Mouse (Mus musculus) embryonic facial prominence, embryonic 15.5 days (tissue): ENCODE data around the gene Stx12. TPM values are rescaled to one million over a fixed set of nuclear protein-coding genes. Genes with fewer than 3 reads are reported as not detected.

Experiments used
- ATAC-seq: fragments of 200-750 bp; cut with Nextera tagmentation; 2 replicates; pipeline ENCODE4 v1.8.0; 2017; ENCODE audit warnings: low read depth, moderate TSS enrichment; ENCODE audit not compliant: insufficient number of reproducible peaks, low FRiP score, low TSS enrichment
- H3K27ac ChIP-seq: fragments of 300-500 bp; sonication (generic); replicated peaks from 2 replicates; pipeline ENCODE4 v1.5.1; 2015; ENCODE audit warnings: mild to moderate bottlenecking, inconsistent platforms
- H3K27me3 ChIP-seq: fragments of 300-500 bp; sonication (generic); 2 replicates; pipeline ENCODE4 v1.6.1; 2015; ENCODE audit warnings: inconsistent platforms
- H3K36me3 ChIP-seq: fragments of 300-500 bp; sonication (generic); 2 replicates; pipeline ENCODE4 v1.6.1; 2015; ENCODE audit warnings: mild to moderate bottlenecking, inconsistent platforms
- H3K4me1 ChIP-seq: fragments of 300-500 bp; sonication (generic); 2 replicates; pipeline ENCODE4 v1.6.1; 2015; ENCODE audit warnings: inconsistent platforms
- H3K4me2 ChIP-seq: fragments of 300-500 bp; sonication (generic); replicated peaks from 2 replicates; pipeline ENCODE4 v1.6.1; 2015; ENCODE audit warnings: mild to moderate bottlenecking, inconsistent platforms
- H3K4me3 ChIP-seq: fragments of 300-500 bp; sonication (generic); replicated peaks from 2 replicates; pipeline ENCODE4 v1.5.1; 2015; ENCODE audit warnings: mild to moderate bottlenecking, inconsistent platforms
- H3K9ac ChIP-seq: fragments of 300-500 bp; sonication (generic); 2 replicates; pipeline ENCODE4 v1.6.1; 2015; ENCODE audit warnings: inconsistent platforms
- H3K9me3 ChIP-seq: fragments of 300-500 bp; sonication (generic); replicated peaks from 2 replicates; pipeline ENCODE4 v1.6.1; 2016; ENCODE audit warnings: inconsistent platforms
- WGBS: fragments of 180-500 bp; shearing (Covaris S2); methylation state at CpG from one replicate; pipeline ENCODE4 v1.1.7; 2015; 5-methylcytosine and 5-hydroxymethylcytosine counted together
- polyA plus RNA-seq: library from polyadenylated mRNA; unstranded; fragments of >200 nt; fragmentation: Nextera tagmentation; extraction: Ambion mirVana; gene quantifications from 2 replicates; pipeline ENCODE4 v1.2.1, GENCODE M21; 2015

The Stx12 gene
- polyA plus RNA-seq, 1 experiment from 2014 or later = 59.4 TPM

DNA sequence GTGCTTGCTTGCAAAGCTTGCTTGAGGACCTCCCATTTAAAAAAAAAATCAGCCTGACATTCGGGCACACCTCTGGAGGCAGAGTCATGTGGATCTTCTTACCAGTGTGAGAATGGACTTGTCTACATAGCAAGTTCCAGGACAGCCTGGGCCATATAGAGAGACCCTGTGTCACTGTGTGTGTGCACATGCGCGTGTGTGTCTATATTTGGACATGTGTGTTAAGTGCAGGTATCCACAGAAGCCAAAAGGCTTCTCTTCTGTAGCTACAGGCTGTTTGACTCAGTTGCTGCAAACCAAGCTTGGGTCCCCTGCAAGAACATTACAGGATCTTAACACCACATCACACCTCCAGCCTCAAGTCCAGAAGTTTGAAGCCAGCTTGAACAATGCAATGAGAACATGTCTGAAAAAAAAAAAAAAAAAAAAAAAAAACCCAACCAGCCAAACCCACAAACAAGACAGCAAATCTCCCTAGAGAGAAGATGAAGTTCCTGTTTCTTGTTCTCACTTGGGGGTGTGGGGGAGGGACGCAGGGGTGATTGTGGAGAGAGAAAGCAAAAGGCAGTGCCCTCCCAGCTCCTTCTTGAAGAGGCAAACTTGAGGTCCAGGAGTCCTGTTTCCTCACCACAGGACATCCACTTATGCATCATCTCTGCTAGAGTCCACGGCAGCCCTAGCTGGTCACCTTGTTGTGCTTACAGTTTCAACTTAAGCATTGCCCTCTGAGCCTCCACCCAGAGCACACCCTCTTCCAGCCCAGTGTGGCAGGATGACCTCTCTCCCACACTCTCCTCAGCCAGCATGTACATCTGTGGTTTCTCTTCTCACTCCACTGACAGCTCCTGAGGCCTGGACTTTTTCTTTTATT is 76.3 kb downstream of the Stx12 start:
- ATAC-seq = no peak
- Histone ChIP-seq H3K27ac (no peak overlapping the region), H3K9me3 (peaks cover 4% of the 10 kb centered on the region; the same call in 1 of the 2 replicates), H3K36me3 (no peaks in the 10 kb centered on the region), H3K4me1 (no peaks in the 10 kb centered on the region), H3K9ac (no peak overlapping the region), H3K4me3 (no peak overlapping the region), H3K4me2 (no peak overlapping the region), H3K27me3 (no peaks in the 10 kb centered on the region)
- 71% methylated on average over 5 of the region's 5 CpGs for WGBS

DNA sequence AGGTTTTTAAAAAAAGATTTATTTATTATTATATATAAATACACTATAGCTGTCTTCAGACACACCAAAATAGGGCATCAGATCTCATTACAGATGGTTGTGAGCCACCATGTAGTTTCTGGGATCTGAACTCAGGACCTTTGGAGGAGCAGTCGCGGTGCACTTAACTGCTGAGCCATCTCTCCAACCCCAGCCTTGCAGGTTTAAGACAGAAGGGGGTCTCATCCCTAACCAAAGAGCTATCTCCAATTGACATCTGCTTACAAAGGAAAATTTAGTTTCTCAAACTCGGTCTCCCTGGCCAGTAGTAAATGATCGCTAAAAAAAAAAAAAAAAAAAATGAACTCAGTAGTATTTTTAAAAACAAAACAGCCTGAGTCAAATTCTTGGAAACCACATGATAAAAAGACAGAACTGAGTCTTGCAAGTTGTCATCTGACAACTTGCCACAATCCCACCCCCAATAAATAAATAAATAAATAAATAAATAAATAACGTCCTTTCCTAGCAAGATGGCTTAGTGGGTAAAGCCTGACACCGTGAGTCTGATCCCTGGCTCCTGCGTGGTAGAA is 77.6 kb downstream of the Stx12 start:
- Histone ChIP-seq H3K36me3 (no peaks in the 10 kb centered on the region), H3K9me3 (peaks cover 4% of the 10 kb centered on the region; the same call in 1 of the 2 replicates), H3K27me3 (no peaks in the 10 kb centered on the region), H3K9ac (no peak overlapping the region), H3K4me1 (no peaks in the 10 kb centered on the region), H3K27ac (no peak overlapping the region), H3K4me3 (no peak overlapping the region), H3K4me2 (no peak overlapping the region)
- WGBS = 80% methylated on average over 7 of the region's 7 CpGs
- no peak for ATAC-seq

GRCm38 (mm10) chr4:132805599-132806197 is 78.6 kb downstream of the Stx12 start:
- WGBS = 80% methylated on average over 12 of the region's 12 CpGs
- no peaks in the 10 kb centered on the region for H3K4me1 ChIP-seq
- no peak overlapping the region for H3K4me2 ChIP-seq
- H3K9ac ChIP-seq = no peak overlapping the region
- H3K36me3 ChIP-seq = no peaks in the 10 kb centered on the region
- no peak for ATAC-seq
- H3K27ac ChIP-seq = no peak overlapping the region
- peaks cover under 1% of the 10 kb centered on the region; the same call in 1 of the 2 replicates for H3K9me3 ChIP-seq
- no peaks in the 10 kb centered on the region for H3K27me3 ChIP-seq
- H3K4me3 ChIP-seq = no peak overlapping the region

- Histone ChIP-seq H3K9me3 (no peaks in the 10 kb centered on the region), H3K4me2 (no peak overlapping the region), H3K4me3 (no peak overlapping the region), H3K27ac (no peak overlapping the region), H3K4me1 (no peaks in the 10 kb centered on the region), H3K27me3 (no peaks in the 10 kb centered on the region), H3K36me3 (no peaks in the 10 kb centered on the region), H3K9ac (no peak overlapping the region)
- WGBS = 82% methylated on average over 5 of the region's 5 CpGs
- no peak for ATAC-seq
Observed at GRCm38 (mm10) chr4:132805146-132805545, 79.2 kb downstream of the Stx12 start.

DNA sequence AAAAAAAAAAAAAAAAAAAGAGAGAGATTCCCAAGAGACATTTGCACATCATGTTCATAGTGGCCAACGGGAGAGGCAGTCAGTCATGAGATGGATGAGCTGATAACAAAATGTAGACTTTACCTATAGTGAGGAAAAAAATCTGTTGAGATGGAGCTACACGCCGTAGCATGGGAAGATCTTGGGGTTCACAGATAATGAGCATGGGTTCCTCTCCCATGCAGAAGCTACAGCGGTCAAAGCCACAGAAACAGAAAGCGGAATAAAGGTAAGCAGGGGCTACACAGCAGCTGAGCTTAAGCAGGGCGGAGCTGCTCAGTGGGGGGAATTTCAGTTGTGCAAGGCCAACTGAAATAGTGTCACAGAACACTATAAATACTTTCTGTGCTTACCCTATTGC is 80.0 kb downstream of the Stx12 start:
- Histone ChIP-seq H3K36me3 (no peaks in the 10 kb centered on the region), H3K4me1 (no peaks in the 10 kb centered on the region), H3K27ac (no peak overlapping the region), H3K27me3 (no peaks in the 10 kb centered on the region), H3K4me2 (no peak overlapping the region), H3K4me3 (no peak overlapping the region), H3K9me3 (no peaks in the 10 kb centered on the region), H3K9ac (no peak overlapping the region)
- WGBS = 85% methylated on average over 6 of the region's 6 CpGs
- ATAC-seq = no peak

GRCm38 (mm10) chr4:132803876-132804275 is 80.4 kb downstream of the Stx12 start:
- Histone ChIP-seq H3K4me1 (no peaks in the 10 kb centered on the region), H3K4me3 (no peak overlapping the region), H3K36me3 (no peaks in the 10 kb centered on the region), H3K27ac (no peak overlapping the region), H3K27me3 (no peaks in the 10 kb centered on the region), H3K9me3 (no peaks in the 10 kb centered on the region), H3K9ac (no peak overlapping the region), H3K4me2 (no peak overlapping the region)
- ATAC-seq = no peak
- 98% methylated on average over 7 of the region's 7 CpGs for WGBS

Other genes with a start within 250 kb of the Stx12 start
- gene Eya3, start 245.5 kb downstream of the Stx12 start, polyA plus RNA-seq = 24.7 and 25.4 TPM in 2 replicates
- gene Xkr8, start 152.0 kb downstream of the Stx12 start, polyA plus RNA-seq = 5.7 and 6.6 TPM in 2 replicates
- 5.7 and 6.6 TPM in 2 replicates for gene Smpdl3b, start 127.3 kb downstream of the Stx12 start, polyA plus RNA-seq
- 94.7 and 95.3 TPM in 2 replicates for gene Rpa2, start 116.2 kb downstream of the Stx12 start, polyA plus RNA-seq
- gene Themis2, start 88.1 kb downstream of the Stx12 start, polyA plus RNA-seq = 1.4 and 2.2 TPM in 2 replicates
- gene Ppp1r8, start 41.3 kb downstream of the Stx12 start, polyA plus RNA-seq = 51.3 and 55.2 TPM in 2 replicates
- gene Fam76a, start 38.0 kb upstream of the Stx12 start, polyA plus RNA-seq = 47.3 and 47.9 TPM in 2 replicates
- 0.55 and 0.65 TPM in 2 replicates for gene Fgr, start 89.6 kb upstream of the Stx12 start, polyA plus RNA-seq
- gene Ahdc1, start 126.8 kb upstream of the Stx12 start, polyA plus RNA-seq = 13.2 and 13.9 TPM in 2 replicates
- gene Wasf2, start 246.0 kb upstream of the Stx12 start, polyA plus RNA-seq = 116 and 118 TPM in 2 replicates